Mouse (Mus musculus) lung, adult 2 months (tissue): ENCODE data around the gene Ankrd60.

Experiments
- CTCF ChIP-seq: fragments of 200-500 bp; IDR thresholded peaks from 2 replicates; pipeline ENCODE4 v1.5.1; 2011; ENCODE audit warnings: mild to moderate bottlenecking, low read length, control low read depth; ENCODE audit not compliant: insufficient read depth
- POLR2A ChIP-seq: fragments of 200-500 bp; IDR thresholded peaks from 2 replicates; pipeline ENCODE4 v1.6.1; 2011; ENCODE audit warnings: low read depth, mild to moderate bottlenecking, control low read depth, low read length, borderline replicate concordance; ENCODE audit errors: extremely low read depth

DNA sequence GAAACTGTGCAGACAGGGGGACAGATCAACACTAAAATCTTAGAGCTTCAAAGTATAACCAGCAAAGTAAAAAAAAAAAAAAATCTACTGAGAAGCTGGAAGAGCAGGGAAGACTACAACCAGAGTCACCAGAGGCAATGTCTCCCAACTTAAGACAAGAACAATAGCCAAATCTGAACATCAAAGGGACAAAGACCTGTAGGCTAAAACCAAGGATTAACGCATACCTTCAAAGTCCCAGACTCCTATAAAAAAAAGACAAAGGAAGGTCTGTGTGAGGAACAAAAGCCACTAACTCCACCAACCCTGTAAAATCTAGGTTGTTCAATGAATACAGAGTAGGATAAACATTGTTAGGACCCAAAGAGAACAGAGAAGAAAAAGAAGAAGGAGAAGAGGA is 23.7 kb upstream of the Ankrd60 start:
- TF ChIP-seq CTCF, result no peak
- no peak for TF ChIP-seq POLR2A
